Mouse (Mus musculus) lung, postnatal 0 days (tissue): Measurements from ENCODE around the gene Ccdc187. TPM values are rescaled to one million over a fixed set of nuclear protein-coding genes. Genes with fewer than 3 reads are reported as not detected.

Experiments
- ATAC-seq: fragments of 200-750 bp; cut with Nextera tagmentation; 2 replicates; pipeline ENCODE4 v1.8.0; 2017; ENCODE audit warnings: moderate library complexity
- DNase-seq: peaks from one replicate; pipeline ENCODE4 v3.0.0-alpha.2; 2016; ENCODE audit warnings: low spot score
- H3K27ac ChIP-seq: fragments of 300-500 bp; sonication (generic); 2 replicates; pipeline ENCODE4 v1.5.1; 2014; ENCODE audit warnings: antibody characterized with exemption, mild to moderate bottlenecking, low read length, mixed read lengths
- H3K27me3 ChIP-seq: fragments of 300-500 bp; sonication (generic); replicated peaks from 2 replicates; pipeline ENCODE4 v1.6.1; 2014; ENCODE audit warnings: low read length, mixed read lengths; ENCODE audit not compliant: insufficient read depth
- H3K36me3 ChIP-seq: fragments of 300-500 bp; sonication (generic); 2 replicates; pipeline ENCODE4 v1.6.1; 2014; ENCODE audit warnings: low read length, mixed read lengths; ENCODE audit not compliant: insufficient read depth
- H3K4me1 ChIP-seq: fragments of 300-500 bp; sonication (generic); 2 replicates; pipeline ENCODE4 v1.6.1; 2014; ENCODE audit warnings: antibody characterized with exemption, low read depth, low read length, mixed read lengths; ENCODE audit not compliant: insufficient read depth
- H3K4me2 ChIP-seq: fragments of 300-500 bp; sonication (generic); replicated peaks from 2 replicates; pipeline ENCODE4 v1.6.1; 2014; ENCODE audit warnings: low read depth, mild to moderate bottlenecking, low read length, moderate library complexity, mixed read lengths
- H3K4me3 ChIP-seq: fragments of 300-500 bp; sonication (generic); 2 replicates; pipeline ENCODE4 v1.5.1; 2014; ENCODE audit warnings: low read depth, low read length
- H3K9ac ChIP-seq: fragments of 300-500 bp; sonication (generic); replicated peaks from 2 replicates; pipeline ENCODE4 v1.6.1; 2014; ENCODE audit warnings: low read depth, mild to moderate bottlenecking
- H3K9me3 ChIP-seq: fragments of 300-500 bp; sonication (generic); 2 replicates; pipeline ENCODE4 v1.6.1; 2016; ENCODE audit warnings: low read length, mixed read lengths
- CTCF ChIP-seq: IDR thresholded peaks from 2 replicates; pipeline ENCODE4 v1.5.1; 2016; ENCODE audit warnings: antibody characterized with exemption, mild to moderate bottlenecking
- EP300 ChIP-seq: IDR thresholded peaks from 2 replicates; pipeline ENCODE4 v1.6.1; 2016; ENCODE audit warnings: antibody characterized with exemption, mild to moderate bottlenecking, control low read depth
- WGBS: fragments of 180-500 bp; shearing (Covaris S2); extraction: QIAGEN DNeasy Blood & Tissue Kit; methylation state at CpG from one replicate; pipeline ENCODE4 v1.1.7; 2014; 5-methylcytosine and 5-hydroxymethylcytosine counted together
- polyA plus RNA-seq: library from polyadenylated mRNA; unstranded; fragments of >200 nt; fragmentation: Nextera tagmentation; extraction: Ambion mirVana; gene quantifications from 2 replicates; pipeline ENCODE4 v1.2.1, GENCODE M21; 2015

The Ccdc187 gene
- polyA plus RNA-seq, 1 experiment from 2014 or later: 0.61 TPM

DNA sequence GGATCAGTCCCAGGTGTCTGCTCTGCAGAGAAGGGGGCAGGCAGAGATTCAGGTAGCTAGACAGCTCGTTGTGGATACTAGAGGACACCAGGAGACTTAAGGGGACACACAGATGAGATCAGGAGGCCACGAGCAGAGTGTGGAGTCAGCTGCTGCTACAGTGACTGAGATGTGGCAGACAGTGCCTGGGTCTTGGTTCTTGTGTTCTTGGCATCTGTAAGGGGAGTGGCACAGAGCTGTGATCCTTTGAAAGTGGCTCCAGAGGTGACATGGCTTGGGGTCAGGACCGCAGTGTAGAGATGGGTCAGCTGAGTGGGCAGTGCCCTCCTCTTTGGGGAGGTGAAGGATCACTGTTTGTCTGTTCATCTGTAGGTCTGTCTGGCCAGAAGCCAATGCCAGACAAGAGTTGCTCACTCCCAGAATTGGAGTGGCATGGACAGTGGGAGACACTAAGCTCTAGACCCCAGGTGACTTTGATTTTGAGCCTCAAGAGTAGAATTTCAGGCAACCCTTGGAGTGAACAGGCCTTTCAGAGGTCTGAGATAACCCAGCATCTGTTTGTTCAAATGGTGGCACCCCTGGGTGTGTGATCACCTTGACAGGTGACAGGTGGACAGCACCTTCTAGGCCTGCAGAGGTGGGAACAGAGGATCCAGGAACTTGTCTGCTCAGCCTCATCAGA lies 23.8 kb upstream of the Ccdc187 start:
- no peak overlapping the region for H3K9ac ChIP-seq
- H3K27ac ChIP-seq: no peak overlapping the region
- H3K36me3 ChIP-seq: 0 out of 2 replicates have a peak, but pooled peaks cover 1% of the 10 kb centered on the region
- 0 out of 2 replicates have a peak overlapping the region, but pooled peaks have one; percentile 81 for H3K4me2 ChIP-seq
- no peaks in the 10 kb centered on the region for H3K9me3 ChIP-seq
- peaks cover 21% of the 10 kb centered on the region for H3K4me1 ChIP-seq
- WGBS: 76% methylated on average over 3 of the region's 3 CpGs
- H3K4me3 ChIP-seq: 0 out of 2 replicates have a peak overlapping the region, but pooled peaks have one; percentile 2
- no peak for DNase-seq
- ATAC-seq: no peak
- TF ChIP-seq EP300 (no peak), CTCF (no peak)
- H3K27me3 ChIP-seq: no peaks in the 10 kb centered on the region

DNA sequence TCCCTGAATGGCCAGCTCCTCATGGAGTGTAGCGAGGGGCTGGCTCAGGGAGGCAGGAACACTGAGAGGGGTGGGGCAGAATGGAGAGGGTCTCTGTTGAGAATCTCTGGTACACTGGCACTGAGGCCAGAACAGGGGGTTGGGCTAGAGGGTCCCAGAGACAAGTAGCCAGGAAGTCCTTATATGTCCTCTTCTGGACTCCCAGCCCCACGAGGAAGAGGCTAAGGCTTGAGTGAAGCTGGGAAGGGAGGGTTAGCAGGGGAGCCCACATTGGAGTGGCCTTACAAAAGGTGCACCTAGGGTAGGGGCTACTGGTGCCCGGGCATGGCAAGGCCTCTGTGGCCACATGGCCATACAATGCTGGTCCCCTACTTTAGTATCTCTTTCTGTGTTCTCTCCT lies 23.0 kb upstream of the Ccdc187 start:
- H3K9ac ChIP-seq: no peak overlapping the region
- DNase-seq (no peak), ATAC-seq (no peak)
- no peaks in the 10 kb centered on the region for H3K36me3 ChIP-seq
- peak overlapping the region; percentile 78; the same call in 1 of the 2 replicates for H3K4me3 ChIP-seq
- H3K27me3 ChIP-seq: no peaks in the 10 kb centered on the region
- no peak overlapping the region; the same call in 1 of the 2 replicates for H3K27ac ChIP-seq
- no peaks in the 10 kb centered on the region for H3K9me3 ChIP-seq
- H3K4me1 ChIP-seq: peaks cover 21% of the 10 kb centered on the region
- H3K4me2 ChIP-seq: peak overlapping the region; percentile 81
- 50% methylated on average over 3 of the region's 3 CpGs for WGBS
- no peak for TF ChIP-seq EP300
- TF ChIP-seq CTCF: no peak

DNA sequence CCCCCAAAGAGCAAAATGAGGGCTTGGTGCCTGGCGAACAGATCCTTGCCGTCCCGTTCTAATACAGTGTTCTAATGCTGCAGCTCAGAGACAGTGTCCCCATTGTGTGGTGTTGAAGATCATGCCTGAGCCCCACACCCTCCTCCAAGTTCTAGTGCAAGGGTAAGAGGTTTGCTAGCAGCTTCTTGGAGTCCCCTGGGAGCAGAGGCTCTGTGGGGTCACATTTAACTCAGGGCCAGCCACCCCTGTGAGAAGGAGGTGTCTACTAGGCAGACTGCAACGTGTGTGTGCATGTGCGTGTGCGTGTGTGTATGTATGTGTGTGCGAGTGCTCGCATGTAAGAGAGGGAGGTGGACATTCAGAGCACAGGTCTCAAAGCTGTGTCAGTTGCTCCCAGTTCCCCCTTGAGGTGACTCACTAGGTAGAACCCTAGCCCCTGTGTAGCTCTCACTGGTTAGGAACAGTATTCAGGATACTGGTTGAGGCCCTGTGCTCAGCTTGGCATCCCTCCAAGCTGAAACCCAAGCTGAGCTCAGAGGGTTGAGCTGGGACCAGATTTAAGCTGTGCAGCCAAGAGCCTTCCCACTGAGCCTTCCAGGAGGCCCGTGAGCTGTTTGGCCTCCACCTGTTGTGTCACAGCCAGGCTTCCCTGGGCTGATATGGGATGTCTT lies 22.4 kb upstream of the Ccdc187 start:
- Histone ChIP-seq H3K9ac (peak overlapping the region; percentile 76; the same call in 1 of the 2 replicates), H3K27ac (peak overlapping the region; percentile 92; the same call in 1 of the 2 replicates), H3K4me1 (peaks cover 21% of the 10 kb centered on the region), H3K4me3 (peak overlapping the region; percentile 78), H3K36me3 (no peaks in the 10 kb centered on the region), H3K4me2 (peak overlapping the region; percentile 81), H3K9me3 (no peaks in the 10 kb centered on the region), H3K27me3 (no peaks in the 10 kb centered on the region)
- WGBS: 43% methylated on average over 9 of the region's 9 CpGs
- TF ChIP-seq EP300 (no peak), CTCF (no peak)
- ATAC-seq: no peak
- DNase-seq: peak; percentile 36

DNA sequence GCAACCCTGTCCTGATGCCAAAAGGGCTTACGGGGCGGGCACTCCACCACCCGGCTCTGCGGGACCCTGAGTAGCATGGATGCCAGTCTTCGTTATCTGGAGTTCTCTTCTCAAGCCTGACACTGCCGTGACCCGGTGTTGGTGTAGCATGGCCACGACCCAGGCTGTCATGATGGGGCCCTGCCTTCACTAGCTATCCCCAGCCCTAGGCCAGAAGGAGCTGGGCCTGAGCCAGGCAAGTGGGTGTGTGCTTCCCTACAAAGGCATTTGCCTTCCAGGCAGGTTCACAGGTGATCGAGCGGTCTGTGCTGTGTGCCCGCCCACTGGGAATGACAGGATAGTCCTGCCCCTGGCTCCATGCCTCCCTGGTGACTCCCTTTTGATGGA lies 21.6 kb upstream of the Ccdc187 start:
- Histone ChIP-seq H3K9ac (peak overlapping the region; percentile 76), H3K4me1 (peaks cover 21% of the 10 kb centered on the region), H3K9me3 (no peaks in the 10 kb centered on the region), H3K27ac (peak overlapping the region; percentile 92), H3K4me3 (peak overlapping the region; percentile 78), H3K36me3 (no peaks in the 10 kb centered on the region), H3K27me3 (no peaks in the 10 kb centered on the region), H3K4me2 (peak overlapping the region; percentile 81)
- no peak for TF ChIP-seq CTCF
- no peak for TF ChIP-seq EP300
- WGBS: under 1% methylated on average over 11 of the region's 11 CpGs
- peak; percentile 15 for ATAC-seq
- DNase-seq: peak; percentile 65

DNA sequence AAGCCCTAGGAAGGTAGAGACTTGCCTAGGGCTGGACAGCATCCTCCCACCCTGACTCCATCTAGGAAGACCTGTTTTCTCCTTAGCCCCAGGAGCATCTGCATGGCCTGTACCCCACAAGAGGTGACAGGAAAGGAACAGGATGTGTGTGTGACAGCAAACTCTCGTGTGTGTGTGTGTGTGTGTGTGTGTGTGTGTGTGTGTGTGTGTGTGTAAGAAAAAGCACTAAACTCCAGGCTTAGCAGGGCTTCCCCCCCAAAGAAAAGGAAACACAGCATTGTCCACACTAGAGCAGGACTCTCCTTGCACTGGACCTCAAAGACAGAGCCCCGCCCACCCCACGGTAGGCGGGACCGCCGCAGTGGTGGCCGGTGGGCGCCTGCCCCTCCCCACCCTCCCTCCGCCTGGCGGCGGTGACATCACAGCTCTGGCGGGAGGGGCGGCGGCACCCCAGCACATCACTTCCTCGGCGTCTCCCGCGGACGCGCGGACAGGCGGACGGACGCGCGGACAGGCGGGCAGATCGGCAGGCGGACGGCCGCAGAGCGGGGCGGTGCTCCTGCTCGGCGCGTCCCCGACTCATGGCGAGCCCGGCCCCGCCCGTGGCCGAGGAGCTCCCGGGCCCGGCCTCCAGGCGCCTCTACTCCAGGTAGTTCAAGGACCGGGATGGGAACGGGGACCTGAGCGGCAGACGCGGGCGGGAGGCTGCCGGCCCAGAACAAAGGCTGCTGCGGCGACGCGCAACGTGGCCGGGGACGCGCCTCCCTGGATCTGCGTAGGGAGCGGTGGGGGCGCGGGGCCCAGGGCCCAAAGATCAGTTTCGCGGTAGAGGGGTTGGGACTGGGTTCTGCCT lies 20.9 kb upstream of the Ccdc187 start, which contains the start of gene Gpsm1:
TSS of gene Gpsm1 (plus strand) at position 444 of the 853 bp plus-strand sequence.
- TF ChIP-seq CTCF: 0 out of 2 replicates have a peak, but pooled peaks have one; percentile 26
- TF ChIP-seq EP300: no peak
- ATAC-seq: peak; percentile 82
- H3K4me3 ChIP-seq: peak within 1 kb of the TSS; percentile 78
- no peaks in the 10 kb centered on the region for H3K36me3 ChIP-seq
- H3K9me3 ChIP-seq: no peaks in the 10 kb centered on the region
- peak; percentile 90 for DNase-seq
- WGBS: 0% methylated on average over 44 of the region's 66 CpGs
- H3K27ac ChIP-seq: peak within 1 kb of the TSS; percentile 92
- peaks cover 21% of the 10 kb centered on the region for H3K4me1 ChIP-seq
- peak within 1 kb of the TSS; percentile 76 for H3K9ac ChIP-seq
- H3K27me3 ChIP-seq: no peaks in the 10 kb centered on the region
- H3K4me2 ChIP-seq: peak within 1 kb of the TSS; percentile 81
